Mouse (Mus musculus) kidney, postnatal 0 days (tissue): ENCODE measurements around the gene N4bp2. TPM values are rescaled to one million over a fixed set of nuclear protein-coding genes. Genes with fewer than 3 reads are reported as not detected.

Source experiments
- ATAC-seq: fragments of 200-750 bp; cut with Nextera tagmentation; replicated peaks from 2 replicates; pipeline ENCODE4 v1.8.0; 2017; ENCODE audit warnings: low read depth, moderate number of reproducible peaks, moderate TSS enrichment, moderate library complexity; ENCODE audit not compliant: low FRiP score
- DNase-seq: peaks from one replicate; pipeline ENCODE4 v3.0.0-alpha.2; 2016; ENCODE audit warnings: low spot score
- H3K27ac ChIP-seq: fragments of 300-500 bp; sonication (generic); 2 replicates; pipeline ENCODE4 v1.5.1; 2014; ENCODE audit warnings: mild to moderate bottlenecking
- H3K27me3 ChIP-seq: fragments of 300-500 bp; sonication (generic); 2 replicates; pipeline ENCODE4 v1.6.1; 2014; ENCODE audit warnings: low read length, mixed read lengths; ENCODE audit not compliant: insufficient read depth
- H3K36me3 ChIP-seq: fragments of 300-500 bp; sonication (generic); 2 replicates; pipeline ENCODE4 v1.6.1; 2014; ENCODE audit warnings: low read length, mixed read lengths; ENCODE audit not compliant: insufficient read depth
- H3K4me1 ChIP-seq: fragments of 300-500 bp; sonication (generic); replicated peaks from 2 replicates; pipeline ENCODE4 v1.6.1; 2014; ENCODE audit warnings: antibody characterized with exemption, low read length, mixed read lengths; ENCODE audit not compliant: insufficient read depth
- H3K4me2 ChIP-seq: fragments of 300-500 bp; sonication (generic); 2 replicates; pipeline ENCODE4 v1.6.1; 2014; ENCODE audit warnings: mild to moderate bottlenecking, low read length, moderate library complexity, mixed read lengths
- H3K4me3 ChIP-seq: fragments of 300-500 bp; sonication (generic); replicated peaks from 2 replicates; pipeline ENCODE4 v1.5.1; 2014; ENCODE audit warnings: low read depth, low read length
- H3K9ac ChIP-seq: fragments of 300-500 bp; sonication (generic); 2 replicates; pipeline ENCODE4 v1.6.1; 2014; ENCODE audit warnings: low read depth, low read length
- H3K9me3 ChIP-seq: fragments of 300-500 bp; sonication (generic); replicated peaks from 2 replicates; pipeline ENCODE4 v1.6.1; 2016; ENCODE audit warnings: low read length, inconsistent platforms, mixed read lengths
- CTCF ChIP-seq: IDR thresholded peaks from 2 replicates; pipeline ENCODE4 v1.5.1; 2016; ENCODE audit warnings: antibody characterized with exemption, low read depth, mild to moderate bottlenecking, moderate library complexity
- WGBS: fragments of 180-500 bp; shearing (Covaris S2); extraction: QIAGEN DNeasy Blood & Tissue Kit; methylation state at CpG from one replicate; pipeline ENCODE4 v1.1.7; 2014; 5-methylcytosine and 5-hydroxymethylcytosine counted together
- polyA plus RNA-seq: library from polyadenylated mRNA; unstranded; fragments of >200 nt; fragmentation: Nextera tagmentation; extraction: Ambion mirVana; gene quantifications from 2 replicates; pipeline ENCODE4 v1.2.1, GENCODE M21; 2015

Gene N4bp2
- polyA plus RNA-seq, 1 experiment from 2014 or later, result 14.9 TPM

- Histone ChIP-seq H3K4me3 (no peak overlapping the region), H3K4me2 (no peak overlapping the region), H3K27me3 (no peaks in the 10 kb centered on the region), H3K9ac (no peak overlapping the region), H3K27ac (no peak overlapping the region), H3K36me3 (peaks cover 26% of the 10 kb centered on the region), H3K9me3 (no peaks in the 10 kb centered on the region), H3K4me1 (no peaks in the 10 kb centered on the region)
- TF ChIP-seq CTCF, result no peak
- DNase-seq (no peak), ATAC-seq (no peak)
- WGBS, result 98% methylated on average over 4 of the region's 4 CpGs
Measured at GRCm38 (mm10) chr5:65826476-65826875, 63.2 kb downstream of the N4bp2 start.

GRCm38 (mm10) chr5:65827102-65827501 is 63.8 kb downstream of the N4bp2 start:
- Histone ChIP-seq H3K27me3 (no peaks in the 10 kb centered on the region), H3K36me3 (peaks cover 22% of the 10 kb centered on the region), H3K4me3 (no peak overlapping the region), H3K9ac (no peak overlapping the region), H3K27ac (no peak overlapping the region), H3K4me1 (no peaks in the 10 kb centered on the region), H3K4me2 (no peak overlapping the region), H3K9me3 (no peaks in the 10 kb centered on the region)
- ATAC-seq, result no peak
- DNase-seq, result no peak
- 92% methylated on average over 8 of the region's 8 CpGs for WGBS
- no peak for TF ChIP-seq CTCF

GRCm38 (mm10) chr5:65828261-65828660 is 64.9 kb downstream of the N4bp2 start:
- WGBS, result 88% methylated on average over 5 of the region's 5 CpGs
- ATAC-seq, result no peak

GRCm38 (mm10) chr5:65829059-65829458 is 65.7 kb downstream of the N4bp2 start:
- no peak overlapping the region for H3K4me2 ChIP-seq
- 52% methylated on average over 2 of the region's 2 CpGs for WGBS
- TF ChIP-seq CTCF, result no peak
- peaks cover 22% of the 10 kb centered on the region for H3K36me3 ChIP-seq
- ATAC-seq (no peak), DNase-seq (peak; percentile 29)
- H3K9me3 ChIP-seq, result no peaks in the 10 kb centered on the region
- no peak overlapping the region for H3K4me3 ChIP-seq
- H3K27me3 ChIP-seq, result no peaks in the 10 kb centered on the region
- H3K27ac ChIP-seq, result no peak overlapping the region
- no peaks in the 10 kb centered on the region for H3K4me1 ChIP-seq
- H3K9ac ChIP-seq, result no peak overlapping the region

More at GRCm38 (mm10) chr5:65828261-65828660, 64.9 kb downstream of the N4bp2 start:
- Histone ChIP-seq H3K27ac (no peak overlapping the region), H3K9ac (no peak overlapping the region), H3K27me3 (no peaks in the 10 kb centered on the region), H3K9me3 (no peaks in the 10 kb centered on the region), H3K4me1 (no peaks in the 10 kb centered on the region), H3K4me2 (no peak overlapping the region), H3K4me3 (no peak overlapping the region), H3K36me3 (peaks cover 22% of the 10 kb centered on the region)
- TF ChIP-seq CTCF, result no peak
- no peak for DNase-seq

GRCm38 (mm10) chr5:65831917-65832618 is 68.7 kb downstream of the N4bp2 start:
- 91% methylated on average over 11 of the region's 11 CpGs for WGBS
- Histone ChIP-seq H3K4me1 (no peaks in the 10 kb centered on the region), H3K4me2 (no peak overlapping the region), H3K4me3 (no peak overlapping the region), H3K9ac (no peak overlapping the region), H3K27me3 (no peaks in the 10 kb centered on the region), H3K9me3 (no peaks in the 10 kb centered on the region), H3K36me3 (0 out of 2 replicates have a peak, but pooled peaks cover 6% of the 10 kb centered on the region), H3K27ac (no peak overlapping the region)
- no peak for TF ChIP-seq CTCF
- ATAC-seq, result no peak
- DNase-seq, result no peak

- Histone ChIP-seq H3K27ac (no peak overlapping the region), H3K4me1 (no peaks in the 10 kb centered on the region), H3K27me3 (no peaks in the 10 kb centered on the region), H3K36me3 (0 out of 2 replicates have a peak, but pooled peaks cover 4% of the 10 kb centered on the region), H3K9ac (no peak overlapping the region), H3K9me3 (no peaks in the 10 kb centered on the region), H3K4me2 (no peak overlapping the region), H3K4me3 (no peak overlapping the region)
- no peak for ATAC-seq
- 81% methylated on average over 3 of the region's 3 CpGs for WGBS
- DNase-seq, result no peak
- no peak; the same call in 1 of the 2 replicates for TF ChIP-seq CTCF
Measured at GRCm38 (mm10) chr5:65833092-65833491, 69.8 kb downstream of the N4bp2 start.
